Mouse (Mus musculus) ovary, postnatal 36 days (tissue): ENCODE data around the gene Prkag2.

ENCODE experiments used
- DNase-seq: peaks from one replicate; pipeline ENCODE4 v3.0.0; 2022; ENCODE audit warnings: low spot score, mixed read lengths

Gene Prkag2

DNA sequence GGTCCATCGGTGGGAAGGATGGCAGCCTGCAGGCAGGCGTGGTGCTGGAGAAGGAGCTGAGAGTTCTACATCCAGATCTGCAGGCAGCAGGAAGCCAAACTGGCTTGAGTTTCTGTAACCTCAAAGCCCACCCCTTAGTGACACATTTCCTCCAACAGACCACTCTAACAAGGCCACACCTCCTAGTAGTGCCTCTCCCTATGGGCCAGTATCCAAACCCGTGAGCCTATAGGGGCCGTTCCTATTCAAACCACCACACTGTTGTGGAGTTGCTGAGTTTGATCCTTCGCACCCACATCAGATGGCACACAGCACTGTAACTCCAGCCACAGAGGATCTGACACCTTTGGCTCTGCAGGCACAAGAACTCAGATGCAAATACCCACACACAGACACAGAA is 185.3 kb downstream of the Prkag2 start:
- DNase-seq: no peak

DNA sequence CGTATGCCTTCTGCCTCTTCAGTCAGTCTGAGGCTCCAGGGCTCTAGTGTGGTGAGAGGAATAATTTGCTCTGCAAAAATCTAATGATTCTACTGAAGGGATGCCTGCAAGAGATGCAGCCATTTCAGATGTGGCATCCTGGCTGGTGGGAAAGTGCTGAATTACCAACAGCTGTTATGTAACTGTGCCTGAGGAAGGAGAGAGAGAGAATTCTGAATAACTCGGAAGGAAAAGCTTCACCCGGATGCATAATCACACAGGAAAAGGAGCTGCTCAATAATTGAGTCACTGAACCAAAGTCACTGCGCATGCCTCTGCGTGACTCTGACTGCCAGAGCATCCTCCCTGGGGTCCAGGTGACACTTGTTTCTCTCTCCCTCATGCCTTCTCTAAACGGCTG is 186.8 kb downstream of the Prkag2 start:
- no peak for DNase-seq

DNA sequence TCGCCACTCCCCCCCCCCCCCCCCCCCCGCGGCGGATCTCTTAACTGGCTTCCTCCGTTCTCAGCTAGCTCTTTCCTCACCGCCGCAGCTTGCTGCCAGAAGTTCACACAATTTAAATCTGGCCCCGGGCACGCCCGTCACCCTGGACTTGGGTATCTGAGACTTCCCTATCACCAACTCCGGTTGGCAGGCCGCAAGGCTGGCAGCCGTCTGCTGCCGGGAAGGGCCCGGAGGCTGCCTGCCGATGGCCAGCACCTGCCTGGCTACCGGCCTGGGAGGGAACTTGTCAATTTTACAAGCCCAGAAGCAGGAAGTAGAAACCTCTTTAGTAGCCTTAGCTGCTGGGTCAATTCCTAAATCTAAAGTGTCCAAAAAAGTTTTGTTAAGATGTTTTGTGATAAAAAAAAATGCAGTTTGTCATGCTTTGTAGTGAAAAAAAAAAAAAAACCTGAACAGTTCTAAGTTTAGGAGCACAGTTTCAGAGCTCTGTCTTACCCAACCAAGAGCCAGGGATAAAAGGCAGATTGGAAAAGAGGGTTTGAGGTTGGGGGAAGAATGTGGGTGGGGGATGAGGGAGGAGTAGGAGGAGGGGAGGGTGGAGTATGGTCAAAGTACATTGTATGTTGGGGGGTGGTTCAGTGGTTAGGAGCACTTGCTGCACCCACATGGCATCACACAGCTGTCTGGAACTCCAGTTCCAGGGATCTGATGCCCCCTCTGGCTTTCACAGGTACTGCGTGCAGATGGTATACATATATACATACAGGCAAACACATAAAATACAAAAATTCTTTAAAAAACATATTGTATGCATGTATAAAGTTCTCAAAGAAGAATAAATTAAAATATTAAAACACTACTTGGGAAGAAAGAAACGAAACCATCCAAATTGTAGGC is 191.4 kb downstream of the Prkag2 start:
- DNase-seq: peak; percentile 14

DNA sequence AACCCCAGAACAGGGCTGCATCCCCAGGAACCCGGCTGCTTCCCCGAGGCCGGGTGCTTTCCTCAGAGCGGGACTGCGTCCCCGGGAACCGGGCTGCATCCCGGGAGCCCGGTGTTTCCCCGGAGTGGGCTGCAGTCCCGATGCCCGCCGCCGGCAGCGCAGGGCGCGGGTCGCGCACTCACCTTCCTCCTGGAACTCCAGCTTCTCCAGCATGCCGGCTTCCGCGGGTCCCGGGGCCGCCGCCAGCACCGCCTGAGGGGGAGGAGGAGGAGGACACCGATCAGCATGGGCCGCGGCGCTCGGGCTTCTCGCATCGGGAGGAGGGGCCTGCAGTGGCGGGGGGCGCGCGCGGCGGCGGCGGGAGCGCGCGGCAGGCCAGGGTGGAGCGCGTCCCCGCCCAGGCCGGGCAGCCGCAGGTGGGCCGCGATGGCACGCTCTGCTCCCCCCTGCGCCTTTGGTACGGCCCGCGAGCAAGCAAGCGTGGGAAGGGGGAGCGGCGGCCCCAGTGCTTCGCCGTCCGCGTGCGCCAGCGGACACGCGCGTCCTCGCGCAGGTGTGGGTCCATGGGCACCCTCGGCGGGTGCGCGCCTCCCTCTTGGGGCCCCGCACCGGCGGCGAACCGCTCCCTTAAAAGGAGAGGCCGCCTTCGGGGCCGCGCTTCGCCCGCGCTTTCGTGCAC is 192.2 kb downstream of the Prkag2 start:
- peak; percentile 90 for DNase-seq

DNA sequence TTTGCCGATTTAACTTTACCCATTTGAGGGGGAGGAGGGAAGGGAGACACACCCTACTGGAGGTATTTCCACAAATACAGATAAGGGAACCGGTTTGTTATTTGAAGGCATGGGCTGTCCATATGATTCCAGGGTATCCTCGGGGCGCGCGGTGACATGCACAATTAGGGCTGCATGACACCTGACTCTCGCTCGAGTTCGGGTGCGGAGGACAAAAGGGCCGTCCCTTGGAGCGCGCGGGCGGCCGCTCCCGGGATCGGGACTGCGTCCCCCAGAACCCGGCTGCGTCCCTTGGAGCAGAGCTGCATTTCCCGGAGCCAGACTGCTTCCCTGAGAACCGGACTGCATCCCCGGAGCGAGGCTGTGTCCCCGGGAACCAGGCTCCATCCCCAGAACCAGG is 192.7 kb downstream of the Prkag2 start:
- no peak for DNase-seq

DNA sequence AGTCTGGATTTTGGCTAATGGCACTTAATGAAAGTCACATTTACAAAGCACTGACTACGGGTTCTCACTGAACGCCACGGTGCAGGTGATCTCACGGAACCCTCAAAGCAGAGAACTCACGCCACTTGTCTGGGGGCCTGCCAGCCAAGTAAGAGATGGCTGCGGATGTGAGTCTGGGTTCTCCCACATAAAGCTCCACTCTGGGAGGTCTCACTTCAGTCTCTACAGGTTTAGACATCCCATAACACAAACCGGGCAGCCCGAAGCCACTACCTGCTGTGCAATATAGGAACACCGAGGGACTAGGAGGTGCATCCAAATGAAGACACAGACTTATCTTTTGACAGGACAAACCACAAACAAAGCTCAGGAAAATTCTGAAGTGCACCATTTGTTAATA is 193.6 kb downstream of the Prkag2 start:
- DNase-seq: no peak

DNA sequence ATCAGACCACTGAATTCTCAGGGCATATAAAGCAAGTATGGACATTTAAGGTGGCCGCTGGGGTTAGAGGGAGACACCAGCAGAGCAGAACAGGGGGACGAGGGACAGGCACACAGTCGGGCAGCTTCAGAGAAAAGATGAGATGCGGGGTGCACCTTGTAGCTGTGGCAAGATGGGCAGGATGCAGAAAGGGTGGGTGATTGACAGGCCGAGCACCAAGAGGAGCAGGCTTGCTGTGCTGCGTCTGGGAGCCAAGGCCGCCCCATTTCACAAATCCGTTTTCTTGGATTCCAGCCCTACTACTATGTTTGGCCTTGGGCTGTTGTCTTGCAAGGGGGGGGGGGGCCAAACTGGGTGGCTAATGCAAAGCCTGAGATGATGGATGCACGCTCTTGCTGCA is 195.5 kb downstream of the Prkag2 start:
- DNase-seq: no peak

DNA sequence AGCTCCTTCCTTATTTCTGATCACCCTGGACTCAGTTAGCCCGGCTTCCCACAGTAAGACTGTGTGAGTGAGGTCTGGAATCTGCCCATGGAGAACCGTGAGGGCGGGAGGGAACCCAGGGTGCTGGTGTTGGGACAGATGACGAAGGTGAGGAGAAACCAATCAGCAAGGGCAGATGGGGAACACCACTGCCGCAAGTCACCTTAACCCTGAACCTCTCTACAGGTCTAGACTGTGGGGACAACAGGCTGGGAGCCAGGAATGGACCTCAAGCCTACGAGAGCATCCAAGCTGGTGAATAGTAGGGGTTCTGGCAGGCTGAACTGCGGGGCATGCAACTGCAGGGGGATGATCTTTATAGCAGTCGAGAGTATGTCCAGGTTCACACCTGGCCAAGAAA is 196.0 kb downstream of the Prkag2 start:
- DNase-seq: no peak

DNA sequence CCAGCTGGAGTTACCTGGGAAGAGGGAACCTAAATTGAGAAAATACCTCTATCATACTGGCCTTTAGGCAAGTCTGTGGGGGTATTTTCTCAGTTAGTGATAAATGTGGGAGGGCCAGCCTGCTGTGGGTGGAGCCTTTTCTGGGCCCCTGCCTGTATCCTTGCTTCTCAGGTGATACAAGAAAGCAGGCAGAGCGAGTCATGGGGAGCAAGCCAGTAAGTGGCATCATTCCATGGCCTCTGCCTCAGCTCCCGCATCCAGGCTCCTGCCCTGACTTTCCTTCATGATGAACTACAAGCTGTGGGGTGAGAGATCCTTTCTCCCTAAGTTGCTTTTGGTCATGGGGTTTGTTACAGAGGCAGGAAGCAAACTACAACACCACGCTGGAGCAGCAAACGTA is 196.4 kb downstream of the Prkag2 start:
- no peak for DNase-seq

DNA sequence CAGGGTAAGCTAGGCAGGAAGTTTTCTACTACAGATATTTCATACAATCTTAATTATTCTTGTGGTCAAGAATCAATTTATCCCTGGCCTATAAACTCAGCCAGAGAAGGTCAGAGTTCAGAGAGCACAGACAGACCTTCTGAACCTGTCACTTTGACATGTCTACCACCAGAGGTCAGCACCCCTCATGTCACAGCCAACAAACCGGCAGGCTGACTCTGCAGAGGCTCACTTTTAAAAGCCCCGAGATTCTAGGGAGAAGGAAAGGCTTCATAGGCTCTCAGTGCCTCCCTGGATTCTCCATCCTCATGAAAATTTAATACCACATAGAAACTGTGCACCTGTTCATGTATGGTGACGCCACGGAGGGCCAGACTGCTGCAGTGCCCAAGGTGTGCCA is 197.6 kb downstream of the Prkag2 start:
- DNase-seq: no peak

DNA sequence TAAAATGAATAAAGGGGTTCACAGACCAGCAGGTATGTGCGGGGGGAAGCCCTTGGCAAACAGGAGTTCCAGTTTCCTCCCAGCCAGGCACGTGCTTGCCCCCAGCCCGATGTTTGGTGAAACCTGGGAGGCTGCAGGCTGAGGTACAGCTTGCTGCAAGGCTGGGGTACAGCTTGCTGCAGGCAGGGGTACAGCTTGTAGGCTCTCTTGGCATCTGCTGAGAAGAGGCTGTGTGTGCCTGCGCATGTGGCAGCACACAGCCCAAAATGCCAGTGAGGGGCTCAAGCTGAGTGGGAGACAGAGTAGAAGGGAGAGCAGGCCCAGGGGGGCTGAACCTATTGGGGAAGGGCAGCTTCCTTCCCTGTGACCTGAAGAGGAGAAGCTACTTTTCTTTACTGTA is 204.8 kb downstream of the Prkag2 start:
- no peak for DNase-seq

DNA sequence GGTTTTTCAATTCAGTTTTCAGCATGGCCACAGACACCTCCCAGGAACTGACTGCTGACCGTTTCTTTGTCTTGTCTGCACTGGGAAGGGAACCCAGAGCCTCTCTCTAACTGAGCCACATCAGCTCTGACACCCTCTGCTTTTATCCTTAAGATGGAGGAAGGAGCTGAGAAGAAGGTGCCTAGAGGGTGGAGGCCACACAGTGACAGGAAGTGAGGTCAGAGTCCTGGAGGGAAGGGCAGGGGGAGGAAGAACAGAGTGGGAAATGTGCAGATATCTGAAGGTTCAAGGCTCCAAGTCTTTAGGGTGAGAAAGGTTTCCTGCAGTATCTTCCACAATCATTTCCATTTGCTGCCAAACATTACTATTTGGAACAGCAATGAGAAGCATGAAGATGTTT is 205.6 kb downstream of the Prkag2 start:
- no peak for DNase-seq

DNA sequence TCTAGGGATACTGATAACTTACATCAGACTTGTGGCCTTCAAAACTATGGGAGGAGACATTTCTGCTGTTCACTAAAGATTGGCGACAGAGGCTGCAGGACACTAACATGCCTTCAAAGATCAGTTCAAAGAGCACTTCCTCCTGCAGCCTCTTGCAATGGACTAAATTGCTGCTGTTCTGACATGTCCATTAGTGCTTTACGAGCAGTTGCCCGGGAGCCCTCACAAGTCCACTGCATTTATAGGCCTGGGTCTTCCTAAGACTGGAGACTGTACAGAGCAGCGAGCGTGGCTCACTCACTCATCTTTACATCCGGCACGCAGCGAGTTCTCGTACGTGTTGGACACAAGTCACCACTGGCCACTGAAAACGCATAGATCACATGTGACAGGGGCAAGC is 208.0 kb downstream of the Prkag2 start:
- no peak for DNase-seq

DNA sequence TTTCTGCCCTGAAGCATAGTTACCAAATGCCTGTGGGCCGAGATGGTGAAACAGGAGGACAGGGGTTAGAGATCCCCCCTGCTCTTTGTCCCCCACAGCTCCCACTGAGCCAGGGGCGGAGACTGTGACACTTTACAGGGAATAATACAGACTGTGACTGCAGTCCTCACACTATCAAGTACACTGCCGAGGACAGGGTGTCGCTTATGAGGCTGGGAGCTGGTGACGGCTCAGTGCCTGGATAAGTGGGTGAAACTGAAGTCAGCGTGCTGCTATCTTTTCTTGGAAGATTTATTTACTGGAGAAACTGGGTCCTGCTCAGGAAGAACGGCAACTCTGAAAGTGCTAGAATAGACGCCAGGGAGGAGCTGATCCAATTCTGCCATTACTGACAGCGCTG is 210.6 kb downstream of the Prkag2 start:
- DNase-seq: no peak

DNA sequence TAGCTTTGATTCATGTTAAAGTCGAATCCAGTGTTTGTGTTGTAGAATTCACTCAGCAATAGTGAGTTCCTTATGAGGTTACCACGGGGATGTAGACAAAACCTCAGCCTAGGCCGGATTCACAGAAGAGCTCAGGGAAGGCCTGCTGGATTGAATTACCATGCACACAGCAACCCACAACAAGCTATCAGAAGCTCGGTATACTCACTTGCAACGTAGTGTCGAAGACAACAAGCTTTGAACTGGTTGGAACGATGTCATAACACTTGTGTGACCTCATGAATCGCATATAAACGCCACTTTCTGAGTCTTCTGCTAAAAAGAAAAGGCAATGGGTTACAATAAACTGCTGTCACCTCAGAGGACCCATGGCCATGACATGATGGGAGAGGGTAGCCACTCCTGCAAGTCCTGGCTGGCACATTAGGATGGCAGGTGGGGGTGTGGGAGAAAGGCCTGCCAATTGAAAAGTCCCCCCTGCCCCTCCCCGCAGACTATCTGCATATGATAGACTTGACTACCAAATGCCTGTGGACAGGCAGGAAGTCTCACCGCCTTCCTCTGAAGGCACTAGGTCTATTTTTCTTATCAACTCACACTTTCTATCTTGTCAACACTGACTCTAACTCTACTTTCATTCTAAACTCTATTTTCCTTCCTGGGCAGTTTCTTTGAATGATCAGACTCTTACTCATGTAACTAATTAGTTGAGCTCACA is 211.4 kb downstream of the Prkag2 start:
- DNase-seq: no peak

DNA sequence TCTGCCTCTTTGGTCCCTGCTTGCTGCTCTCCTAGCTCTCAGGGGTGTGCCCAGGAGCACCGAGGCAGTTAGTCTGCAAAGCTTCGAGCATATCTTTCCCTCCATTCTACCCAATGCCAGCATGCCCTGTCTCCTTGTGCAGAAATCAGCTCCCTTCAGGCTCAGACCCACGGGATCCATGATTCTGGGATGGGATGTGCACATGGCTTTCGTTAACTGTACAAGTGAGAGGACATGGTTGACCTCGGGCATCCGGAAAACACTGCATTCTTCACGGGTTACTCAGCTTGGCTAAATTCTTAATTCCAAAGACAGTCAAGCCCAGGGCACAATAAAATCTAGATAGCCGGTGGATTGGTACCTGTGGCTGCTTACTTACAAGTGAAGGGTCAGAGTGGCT is 213.2 kb downstream of the Prkag2 start:
- DNase-seq: no peak

DNA sequence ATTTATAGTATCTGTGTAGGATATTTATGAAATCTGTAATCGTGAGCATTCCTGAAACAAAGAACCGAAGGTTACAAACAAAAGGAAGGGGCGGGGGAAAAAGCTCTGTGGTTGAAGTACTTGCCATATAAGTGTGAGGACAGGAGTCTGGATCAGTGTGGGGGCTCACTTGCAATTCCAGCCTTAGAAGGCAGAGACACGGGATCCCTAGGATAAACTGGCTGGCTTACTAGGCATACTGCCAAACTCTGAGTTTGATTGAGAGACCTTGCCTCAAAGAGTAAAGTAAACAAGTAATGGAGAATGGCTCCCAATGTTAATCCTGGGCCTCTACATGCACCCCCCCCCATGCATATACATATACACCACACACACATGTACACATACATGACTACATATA is 221.7 kb downstream of the Prkag2 start:
- DNase-seq: no peak

DNA sequence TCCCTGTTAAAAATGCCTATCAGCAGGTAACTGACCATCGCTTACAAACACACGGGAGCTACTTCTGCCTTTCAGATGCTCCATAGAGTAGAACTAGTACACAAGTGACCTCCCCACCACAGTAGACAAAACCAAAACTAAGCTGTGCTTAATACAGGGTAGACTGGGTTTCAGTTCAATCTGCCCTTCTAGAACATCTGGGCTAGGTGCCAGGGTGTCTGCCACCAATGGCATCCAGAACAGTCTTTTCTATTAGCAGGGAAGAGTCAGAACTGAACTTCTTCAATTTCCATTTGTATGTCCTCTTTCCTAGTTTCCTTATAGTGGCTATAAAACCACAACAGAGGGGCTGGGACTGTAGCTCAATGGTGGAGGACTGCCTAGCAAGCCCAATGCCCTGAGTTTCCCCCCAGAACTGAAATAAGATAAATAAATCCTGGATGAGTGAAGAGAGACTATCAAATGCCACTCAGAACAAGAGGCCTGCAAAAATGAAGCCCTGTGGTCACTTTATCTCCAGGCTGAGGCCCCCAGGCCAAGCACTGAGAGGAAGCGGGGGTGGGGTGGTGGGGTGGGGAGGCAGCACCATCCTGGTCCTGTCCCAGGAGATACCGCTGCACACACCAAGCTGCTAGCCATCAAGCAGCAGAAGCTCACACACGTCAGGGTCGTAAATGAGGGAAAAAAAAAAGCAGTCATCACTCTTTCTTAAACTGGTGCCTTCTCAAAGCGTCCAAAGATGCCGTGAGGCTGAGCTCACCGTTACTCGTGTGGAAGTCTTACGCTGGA is 222.4 kb downstream of the Prkag2 start:
- peak; percentile 31 for DNase-seq

DNA sequence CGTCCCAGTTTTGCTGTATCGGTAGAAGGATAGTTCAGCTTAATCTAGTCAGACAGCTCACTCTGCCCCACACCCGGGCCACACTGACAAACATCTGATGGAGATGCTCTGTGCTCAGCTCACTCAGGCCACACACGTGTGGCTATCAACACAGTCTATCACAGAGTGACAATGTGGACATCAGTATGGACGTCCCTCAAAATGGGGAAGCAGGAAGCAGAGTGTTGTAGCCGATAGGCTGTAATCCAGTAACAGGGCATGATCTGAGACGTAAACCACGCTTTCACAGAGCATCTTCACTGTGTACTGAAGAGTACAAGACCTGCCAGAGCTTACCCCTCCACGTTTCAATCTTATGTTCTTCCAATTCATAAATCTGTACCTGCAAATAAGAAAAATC is 223.8 kb downstream of the Prkag2 start:
- DNase-seq: no peak

DNA sequence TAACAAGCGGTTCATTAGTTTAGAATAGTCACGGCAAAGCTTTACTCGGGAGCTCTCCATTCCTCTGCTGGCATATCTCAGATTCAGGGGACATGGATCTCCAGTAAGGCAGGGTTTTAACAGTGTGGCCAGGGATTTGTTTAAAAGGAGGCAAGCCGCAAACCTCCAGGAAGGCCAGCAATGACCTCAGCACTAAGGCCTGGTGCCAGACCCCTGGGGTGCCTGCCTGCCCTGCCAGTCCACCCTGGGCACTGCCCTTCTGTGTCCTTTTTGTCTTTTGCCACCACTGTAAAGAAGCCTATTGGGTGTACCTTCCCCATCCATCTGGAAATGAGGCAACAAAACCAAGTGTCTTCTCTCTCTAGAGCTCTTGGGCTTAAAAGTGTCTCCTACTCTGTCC is 226.3 kb downstream of the Prkag2 start:
- DNase-seq: no peak

DNA sequence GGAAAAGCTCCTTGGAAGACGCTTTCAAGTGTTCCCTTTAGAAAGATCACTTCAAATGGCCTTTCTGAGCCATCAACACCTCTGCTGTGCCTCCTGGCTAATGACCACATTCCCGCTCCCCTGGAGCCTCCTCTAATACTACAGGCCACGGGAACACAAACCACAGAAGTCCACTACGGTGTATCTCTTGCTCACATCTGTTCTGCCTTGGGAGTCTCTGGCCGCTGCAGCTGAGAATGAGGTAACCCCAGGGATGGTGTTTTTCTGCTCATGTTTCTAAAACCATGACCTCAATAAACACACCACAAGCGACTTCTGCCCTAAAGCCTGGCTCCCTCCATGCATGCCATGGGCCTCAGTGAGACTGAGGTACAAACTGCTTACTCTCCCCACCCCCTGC is 227.2 kb downstream of the Prkag2 start:
- DNase-seq: no peak

DNA sequence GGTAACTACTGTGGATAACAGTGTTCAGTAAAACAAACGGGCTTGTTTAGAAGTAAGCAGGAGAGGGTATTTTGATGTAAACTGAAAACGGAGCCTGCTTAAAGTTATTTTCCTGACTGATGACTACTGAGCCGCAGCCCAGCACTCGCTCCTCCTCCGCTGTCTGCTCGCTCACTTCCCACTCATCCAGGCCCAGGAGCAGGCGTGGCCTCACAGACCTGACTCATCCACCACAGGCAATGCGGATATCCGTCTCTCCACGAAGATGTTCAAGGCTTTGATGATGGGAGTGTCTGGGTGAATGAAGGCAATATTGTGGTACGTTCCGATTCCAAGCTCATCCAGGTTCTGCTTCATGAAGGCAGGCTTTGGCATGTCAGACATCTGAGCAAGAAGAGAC is 229.2 kb downstream of the Prkag2 start:
- DNase-seq: no peak
